Mouse (Mus musculus) liver, postnatal 0 days (tissue): Measurements from ENCODE around the gene Hmbs.

ENCODE experiments used
- CTCF ChIP-seq: sonication (generic); IDR thresholded peaks from 2 replicates; pipeline ENCODE4 v1.5.1; 2016; ENCODE audit warnings: antibody characterized with exemption, low read depth
- EP300 ChIP-seq: IDR thresholded peaks from 2 replicates; pipeline ENCODE4 v1.6.1; 2016; ENCODE audit warnings: antibody characterized with exemption, low read depth, mild to moderate bottlenecking

DNA sequence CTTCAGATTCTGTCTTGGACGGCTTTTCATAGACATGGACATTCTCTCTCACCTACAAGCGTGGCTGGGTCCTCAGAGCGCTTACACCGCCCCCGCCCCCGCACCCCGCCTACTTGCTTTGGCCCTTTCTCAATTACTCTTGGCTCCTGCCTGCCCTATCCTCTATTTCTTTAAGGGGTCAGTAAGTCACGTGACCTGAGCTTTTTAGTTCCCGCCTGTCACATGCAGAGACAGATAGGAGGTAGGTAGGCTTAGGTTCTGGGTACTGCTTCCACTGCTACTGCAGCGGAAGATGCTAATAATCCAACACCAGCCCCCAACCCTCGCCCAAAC lies 55.1 kb downstream of the Hmbs start:
- no peak for TF ChIP-seq CTCF
- no peak for TF ChIP-seq EP300
